Mouse (Mus musculus) MEL (cell line): Measurements from ENCODE around the gene Gm9922. TPM values are rescaled to one million over a fixed set of nuclear protein-coding genes. Genes with fewer than 3 reads are reported as not detected.

Source experiments
- DNase-seq: peaks from one replicate; pipeline ENCODE4 v3.0.0; 2011; ENCODE audit warnings: low read depth, low spot score
- H3K27ac ChIP-seq: 2 replicates; pipeline ENCODE4 v1.5.1; 2012; ENCODE audit warnings: low read depth, mild to moderate bottlenecking, control low read depth, low read length, moderate library complexity; ENCODE audit not compliant: control insufficient read depth
- H3K27me3 ChIP-seq, 2 experiments: fragments of 150-350 bp in 1 of 2; sonication (generic) in 1 of 2; 2 replicates each; pipeline ENCODE4 v1.6.1; 2012; ENCODE audit warnings: low read length in 2 of 2, mild to moderate bottlenecking in 2 of 2, improper control_type of control experiment in 1 of 2, moderate library complexity in 1 of 2; ENCODE audit not compliant: insufficient read depth in 2 of 2, control insufficient read depth in 1 of 2
- H3K36me3 ChIP-seq, 2 experiments: 2 replicates each; pipeline ENCODE4 v1.6.1; 2012 to 2014; ENCODE audit warnings: low read length in 2 of 2, improper control_type of control experiment in 1 of 2, inconsistent platforms in 1 of 2, mild to moderate bottlenecking in 1 of 2; ENCODE audit not compliant: insufficient read depth in 2 of 2, control insufficient read depth in 1 of 2
- H3K4me1 ChIP-seq, 2 experiments: fragments of 150-350 bp in 1 of 2; sonication (generic) in 1 of 2; 2 replicates each; pipeline ENCODE4 v1.6.1; 2012; ENCODE audit warnings: low read length in 2 of 2, improper control_type of control experiment in 1 of 2, mild to moderate bottlenecking in 1 of 2; ENCODE audit not compliant: insufficient read depth in 2 of 2, control insufficient read depth in 1 of 2
- H3K4me3 ChIP-seq, 2 experiments: fragments of 150-350 bp in 1 of 2; sonication (generic) in 1 of 2; 2 replicates each; pipeline ENCODE4 v1.5.1; 2012; ENCODE audit warnings: low read depth in 2 of 2, low read length in 2 of 2, mild to moderate bottlenecking in 2 of 2, moderate library complexity in 2 of 2, control low read depth in 1 of 2, improper control_type of control experiment in 1 of 2; ENCODE audit not compliant: control insufficient read depth in 1 of 2, insufficient read depth in 1 of 2
- H3K79me2 ChIP-seq: 2 replicates; pipeline ENCODE4 v1.6.1; 2012; ENCODE audit warnings: mild to moderate bottlenecking, low read length, moderate library complexity; ENCODE audit not compliant: control insufficient read depth, poor library complexity, insufficient read depth
- H3K9ac ChIP-seq: 2 replicates; pipeline ENCODE4 v1.6.1; 2012; ENCODE audit warnings: low read depth, mild to moderate bottlenecking, control low read depth, low read length, moderate library complexity; ENCODE audit not compliant: control insufficient read depth, poor library complexity, severe bottlenecking
- H3K9me3 ChIP-seq: fragments of 150-350 bp; sonication (generic); replicated peaks from 2 replicates; pipeline ENCODE4 v1.6.1; 2012; ENCODE audit warnings: mild to moderate bottlenecking, low read length, improper control_type of control experiment, moderate library complexity; ENCODE audit not compliant: insufficient read depth
- BHLHE40 ChIP-seq: IDR thresholded peaks from 2 replicates; pipeline ENCODE4 v1.6.1; 2012; ENCODE audit warnings: low read depth, mild to moderate bottlenecking, inconsistent platforms, low read length, improper control_type of control experiment, borderline replicate concordance
- CHD1 ChIP-seq: IDR thresholded peaks from 2 replicates; pipeline ENCODE4 v1.6.1; 2012; ENCODE audit warnings: low read depth, mild to moderate bottlenecking, inconsistent platforms, low read length, improper control_type of control experiment
- CHD2 ChIP-seq: IDR thresholded peaks from 2 replicates; pipeline ENCODE4 v1.6.1; 2011; ENCODE audit warnings: low read length, improper control_type of control experiment
- CTCF ChIP-seq, 3 experiments: IDR thresholded peaks in 2 of 3; conservative IDR thresholded peaks in 1 of 3; 2 replicates each; pipeline ENCODE4 v1.5.1; 2011 to 2012; ENCODE audit warnings: low read length in 3 of 3, low read depth in 2 of 3, mild to moderate bottlenecking in 2 of 3, improper control_type of control experiment in 1 of 3, inconsistent platforms in 1 of 3, mixed read lengths in 1 of 3, moderate library complexity in 1 of 3; ENCODE audit not compliant: control insufficient read depth in 1 of 3, insufficient read depth in 1 of 3, poor library complexity in 1 of 3, severe bottlenecking in 1 of 3
- ELF1 ChIP-seq: IDR thresholded peaks from 2 replicates; pipeline ENCODE4 v1.6.1; 2014; ENCODE audit warnings: low read depth, mild to moderate bottlenecking, inconsistent platforms, low read length, improper control_type of control experiment, moderate library complexity
- ETS1 ChIP-seq: IDR thresholded peaks from 2 replicates; pipeline ENCODE4 v1.6.1; 2012; ENCODE audit warnings: low read depth, mild to moderate bottlenecking, inconsistent platforms, low read length, improper control_type of control experiment, moderate library complexity
- GATA1 ChIP-seq: IDR thresholded peaks from 2 replicates; pipeline ENCODE4 v1.6.1; 2011; ENCODE audit warnings: low read depth, low read length, improper control_type of control experiment
- KAT2A ChIP-seq: conservative IDR thresholded peaks from 2 replicates; pipeline ENCODE4 v1.6.1; 2012; ENCODE audit warnings: low read depth, low read length, improper control_type of control experiment, inconsistent platforms
- MAX ChIP-seq: IDR thresholded peaks from 2 replicates; pipeline ENCODE4 v1.6.1; 2011; ENCODE audit warnings: low read length, improper control_type of control experiment
- MAZ ChIP-seq: IDR thresholded peaks from 2 replicates; pipeline ENCODE4 v1.6.1; 2012; ENCODE audit warnings: low read depth, mild to moderate bottlenecking, inconsistent platforms, low read length, improper control_type of control experiment
- MXI1 ChIP-seq: IDR thresholded peaks from 2 replicates; pipeline ENCODE4 v1.6.1; 2011; ENCODE audit warnings: mild to moderate bottlenecking, low read depth, low read length, improper control_type of control experiment
- MYB ChIP-seq: IDR thresholded peaks from 2 replicates; pipeline ENCODE4 v1.6.1; 2011; ENCODE audit warnings: mild to moderate bottlenecking, low read depth, low read length, improper control_type of control experiment
- NELFE ChIP-seq: IDR thresholded peaks from 2 replicates; pipeline ENCODE4 v1.6.1; 2011; ENCODE audit warnings: low read depth, low read length, improper control_type of control experiment
- POLR2A ChIP-seq, 2 experiments: IDR thresholded peaks; 2 replicates each; pipeline ENCODE4 v1.6.1; 2011 to 2012; ENCODE audit warnings: low read length in 2 of 2, mild to moderate bottlenecking in 2 of 2, control low read depth in 1 of 2, improper control_type of control experiment in 1 of 2, low read depth in 1 of 2, moderate library complexity in 1 of 2; ENCODE audit not compliant: control insufficient read depth in 1 of 2, insufficient read depth in 1 of 2, poor library complexity in 1 of 2
- POLR2AphosphoS5 ChIP-seq: IDR thresholded peaks from 2 replicates; pipeline ENCODE4 v1.6.1; 2012; ENCODE audit warnings: low read depth, borderline replicate concordance, mild to moderate bottlenecking, inconsistent platforms, low read length, moderate library complexity, mixed read lengths
- RAD21 ChIP-seq: IDR thresholded peaks from 2 replicates; pipeline ENCODE4 v1.6.1; 2011; ENCODE audit warnings: mild to moderate bottlenecking, low read depth, low read length, improper control_type of control experiment
- SIN3A ChIP-seq: IDR thresholded peaks from 2 replicates; pipeline ENCODE4 v1.6.1; 2012; ENCODE audit warnings: low read length, improper control_type of control experiment, inconsistent platforms
- SMC3 ChIP-seq: IDR thresholded peaks from 2 replicates; pipeline ENCODE4 v1.6.1; 2011; ENCODE audit warnings: low read depth, low read length, improper control_type of control experiment
- TBP ChIP-seq: IDR thresholded peaks from 2 replicates; pipeline ENCODE4 v1.8.0; 2011; ENCODE audit warnings: low read depth, low read length, improper control_type of control experiment
- TCF12 ChIP-seq: IDR thresholded peaks from 2 replicates; pipeline ENCODE4 v1.6.1; 2014; ENCODE audit warnings: low read depth, mild to moderate bottlenecking, inconsistent platforms, low read length, improper control_type of control experiment, moderate library complexity
- UBTF ChIP-seq: IDR thresholded peaks from 2 replicates; pipeline ENCODE4 v1.6.1; 2012; ENCODE audit warnings: low read depth, mild to moderate bottlenecking, inconsistent platforms, low read length, improper control_type of control experiment, moderate library complexity, borderline replicate concordance; ENCODE audit not compliant: insufficient read depth
- USF1 ChIP-seq: IDR thresholded peaks from 2 replicates; pipeline ENCODE4 v1.6.1; 2014; ENCODE audit warnings: low read depth, mild to moderate bottlenecking, inconsistent platforms, low read length, improper control_type of control experiment, moderate library complexity
- USF2 ChIP-seq, 2 experiments: IDR thresholded peaks; 2 replicates each; pipeline ENCODE4 v1.6.1; 2011 to 2012; ENCODE audit warnings: improper control_type of control experiment in 2 of 2, low read length in 2 of 2, borderline replicate concordance in 1 of 2, inconsistent platforms in 1 of 2, low read depth in 1 of 2, mild to moderate bottlenecking in 1 of 2; ENCODE audit not compliant: insufficient read depth in 1 of 2
- ZC3H11A ChIP-seq: IDR thresholded peaks from 2 replicates; pipeline ENCODE4 v1.6.1; 2012; ENCODE audit warnings: low read depth, mild to moderate bottlenecking, inconsistent platforms, low read length, improper control_type of control experiment
- ZKSCAN1 ChIP-seq: IDR thresholded peaks from 2 replicates; pipeline ENCODE4 v1.6.1; 2012; ENCODE audit warnings: low read depth, mild to moderate bottlenecking, inconsistent platforms, low read length, improper control_type of control experiment, moderate library complexity
- ZMIZ1 ChIP-seq: IDR thresholded peaks from 2 replicates; pipeline ENCODE4 v1.6.1; 2012; ENCODE audit warnings: low read depth, mild to moderate bottlenecking, inconsistent platforms, low read length, improper control_type of control experiment, moderate library complexity
- polyA plus RNA-seq, 2 experiments: library from polyadenylated mRNA; stranded (reverse) in 1 of 2; unstranded in 1 of 2; fragments of >175 nt in 1 of 2; fragments of >200 nt in 1 of 2; gene quantifications; 2 replicates each; pipeline versions ENCODE4 v1.2.1 to v1.2.4; 2012; ENCODE audit warnings: low replicate concordance in 2 of 2, low read depth in 1 of 2; ENCODE audit not compliant: insufficient read length in 2 of 2, insufficient read depth in 1 of 2, missing spikeins in 1 of 2
- total RNA-seq: library from RNA; depleted of rRNA; stranded (reverse); fragments of 300-350 nt; gene quantifications from 2 replicates; pipeline ENCODE4 v1.2.3, GENCODE M21; 2012

Gene Gm9922
- total and polyA plus RNA-seq, 3 experiments = not detected

GRCm38 (mm10) chr14:101774631-101775030 is 45.0 kb upstream of the Gm9922 start:
- TF ChIP-seq POLR2A (IDR thresholded peaks at IDR 0.05; ENCODE audit: control insufficient read depth in 1 of 2, insufficient read depth in 1 of 2, low read depth in 1 of 2, low read length in 2 of 2, poor library complexity in 1 of 2) (no peak), MYB (no peak), NELFE (no peak), BHLHE40 (no peak), MAZ (no peak), ELF1 (no peak), ZKSCAN1 (no peak), ZMIZ1 (no peak), SMC3 (peak; percentile 58), CHD2 (no peak), TBP (no peak), USF2 (IDR thresholded peaks at IDR 0.05; ENCODE audit: borderline replicate concordance in 1 of 2, insufficient read depth in 1 of 2, low read depth in 1 of 2, low read length in 2 of 2) (no peak), SIN3A (no peak), USF1 (no peak), UBTF (no peak), ETS1 (no peak), ZC3H11A (peak; percentile 48), CHD1 (no peak), POLR2AphosphoS5 (no peak), MAX (no peak), RAD21 (peak; percentile 43), MXI1 (no peak), KAT2A (no peak), TCF12 (no peak), GATA1 (no peak), CTCF (IDR thresholded peaks at IDR 0.05 in 2 of 3, conservative IDR thresholded peaks at IDR 0.05 in 1 of 3; ENCODE audit: control insufficient read depth in 1 of 3, insufficient read depth in 1 of 3, low read depth in 2 of 3, low read length in 3 of 3, poor library complexity in 1 of 3, severe bottlenecking in 1 of 3) (peak; percentile 15 to 63 (median 57); a peak in 4 of 6 replicates)
- H3K27me3 ChIP-seq = no peaks in the 10 kb centered on the region
- H3K79me2 ChIP-seq = no peaks in the 10 kb centered on the region
- no peak overlapping the region for H3K9ac ChIP-seq
- no peaks in the 10 kb centered on the region for H3K36me3 ChIP-seq
- H3K4me3 ChIP-seq = no peak overlapping the region
- H3K4me1 ChIP-seq = no peaks in the 10 kb centered on the region
- peak; percentile 16 for DNase-seq
- H3K9me3 ChIP-seq = no peaks in the 10 kb centered on the region
- no peak overlapping the region for H3K27ac ChIP-seq
